Mouse (Mus musculus) kidney, embryonic 16.5 days (tissue): ENCODE results near the gene Ankrd31. TPM values are rescaled to one million over a fixed set of nuclear protein-coding genes. Genes with fewer than 3 reads are reported as not detected.

ENCODE experiments used
- ATAC-seq: fragments of 200-750 bp; cut with Nextera tagmentation; 2 replicates; pipeline ENCODE4 v1.8.0; 2017; ENCODE audit warnings: moderate TSS enrichment; ENCODE audit not compliant: low FRiP score, low TSS enrichment
- H3K27ac ChIP-seq: fragments of 300-500 bp; sonication (generic); 2 replicates; pipeline ENCODE4 v1.5.1; 2014; ENCODE audit warnings: low read length
- H3K27me3 ChIP-seq: fragments of 300-500 bp; sonication (generic); 2 replicates; pipeline ENCODE4 v1.6.1; 2014; ENCODE audit warnings: low read length, control low read depth, mixed read lengths; ENCODE audit not compliant: insufficient read depth
- H3K36me3 ChIP-seq: fragments of 300-500 bp; sonication (generic); 2 replicates; pipeline ENCODE4 v1.6.1; 2014; ENCODE audit warnings: low read length, control low read depth, mixed read lengths; ENCODE audit not compliant: insufficient read depth
- H3K4me1 ChIP-seq: fragments of 300-500 bp; sonication (generic); 2 replicates; pipeline ENCODE4 v1.6.1; 2014; ENCODE audit warnings: low read length, control low read depth, mixed read lengths; ENCODE audit not compliant: insufficient read depth
- H3K4me2 ChIP-seq: fragments of 300-500 bp; sonication (generic); replicated peaks from 2 replicates; pipeline ENCODE4 v1.6.1; 2014; ENCODE audit warnings: low read depth, low read length
- H3K4me3 ChIP-seq: fragments of 300-500 bp; sonication (generic); 2 replicates; pipeline ENCODE4 v1.5.1; 2014; ENCODE audit warnings: mild to moderate bottlenecking, low read length
- H3K9ac ChIP-seq: fragments of 300-500 bp; sonication (generic); replicated peaks from 2 replicates; pipeline ENCODE4 v1.6.1; 2014; ENCODE audit warnings: low read length
- H3K9me3 ChIP-seq: fragments of 300-500 bp; sonication (generic); 2 replicates; pipeline ENCODE4 v1.6.1; 2016; ENCODE audit warnings: low read length, control low read depth
- WGBS: fragments of 180-500 bp; shearing (Covaris S2); extraction: QIAGEN DNeasy Blood & Tissue Kit; methylation state at CpG from one replicate; pipeline ENCODE4 v1.1.7; 2014; 5-methylcytosine and 5-hydroxymethylcytosine counted together
- polyA plus RNA-seq: library from polyadenylated mRNA; unstranded; fragments of >200 nt; fragmentation: Nextera tagmentation; extraction: Ambion mirVana; gene quantifications from 2 replicates; pipeline ENCODE4 v1.2.1, GENCODE M21; 2015

The Ankrd31 gene
- polyA plus RNA-seq: not detected in 2 replicates

- Histone ChIP-seq H3K27me3 (no peaks in the 10 kb centered on the region), H3K9ac (no peak within 1 kb of the TSS), H3K36me3 (no peaks in the 10 kb centered on the region), H3K4me1 (no peaks in the 10 kb centered on the region), H3K4me2 (no peak within 1 kb of the TSS), H3K4me3 (no peak within 1 kb of the TSS), H3K9me3 (no peaks in the 10 kb centered on the region), H3K27ac (no peak within 1 kb of the TSS)
- 92% methylated on average over 38 of the region's 42 CpGs for WGBS
- ATAC-seq: no peak
These were observed at the start of gene Ankrd31 for GRCm38 (mm10) chr13:96748109-96748845. Gene Ankrd31, plus strand, starts transcription at chr13:96748272.

- no peak overlapping the region for H3K4me2 ChIP-seq
These were observed 45.3 kb upstream of the Ankrd31 start for GRCm38 (mm10) chr13:96702567-96703278.

GRCm38 (mm10) chr13:96709269-96710233, 38.5 kb upstream of the Ankrd31 start:
- no peaks in the 10 kb centered on the region for H3K9me3 ChIP-seq
- 77% methylated on average over 8 of the region's 8 CpGs for WGBS
- no peaks in the 10 kb centered on the region for H3K36me3 ChIP-seq
- no peak overlapping the region for H3K4me3 ChIP-seq
- H3K4me1 ChIP-seq: no peaks in the 10 kb centered on the region
- no peak overlapping the region for H3K9ac ChIP-seq
- ATAC-seq: no peak
- H3K4me2 ChIP-seq: no peak overlapping the region
- H3K27me3 ChIP-seq: no peaks in the 10 kb centered on the region
- no peak overlapping the region for H3K27ac ChIP-seq

More at GRCm38 (mm10) chr13:96702567-96703278, 45.3 kb upstream of the Ankrd31 start:
- Histone ChIP-seq H3K27me3 (no peaks in the 10 kb centered on the region), H3K4me3 (no peak overlapping the region), H3K9ac (no peak overlapping the region), H3K27ac (no peak overlapping the region), H3K36me3 (no peaks in the 10 kb centered on the region), H3K9me3 (no peaks in the 10 kb centered on the region), H3K4me1 (no peaks in the 10 kb centered on the region)
- WGBS: 72% methylated on average over 9 of the region's 9 CpGs
- ATAC-seq: no peak

- Histone ChIP-seq H3K4me2 (no peak overlapping the region), H3K27me3 (no peaks in the 10 kb centered on the region; the same call in 1 of the 2 replicates), H3K4me3 (no peak overlapping the region), H3K9me3 (no peaks in the 10 kb centered on the region), H3K27ac (no peak overlapping the region), H3K9ac (no peak overlapping the region), H3K36me3 (no peaks in the 10 kb centered on the region), H3K4me1 (no peaks in the 10 kb centered on the region)
- ATAC-seq: no peak
- 95% methylated on average over 2 of the region's 2 CpGs for WGBS
These were observed 31.8 kb upstream of the Ankrd31 start for GRCm38 (mm10) chr13:96716311-96716710.

GRCm38 (mm10) chr13:96717821-96718220, 30.3 kb upstream of the Ankrd31 start:
- no peaks in the 10 kb centered on the region for H3K36me3 ChIP-seq
- H3K9me3 ChIP-seq: no peaks in the 10 kb centered on the region
- H3K27ac ChIP-seq: no peak overlapping the region
- no peak overlapping the region for H3K4me2 ChIP-seq
- no peak for ATAC-seq
- no peaks in the 10 kb centered on the region; the same call in 1 of the 2 replicates for H3K27me3 ChIP-seq
- H3K4me3 ChIP-seq: no peak overlapping the region
- H3K9ac ChIP-seq: no peak overlapping the region
- WGBS: 50% methylated on average over 1 of the region's 1 CpGs
- H3K4me1 ChIP-seq: no peaks in the 10 kb centered on the region

GRCm38 (mm10) chr13:96720003-96720402, 28.1 kb upstream of the Ankrd31 start:
- Histone ChIP-seq H3K9ac (no peak overlapping the region), H3K4me3 (no peak overlapping the region), H3K4me2 (no peak overlapping the region), H3K36me3 (no peaks in the 10 kb centered on the region), H3K27me3 (no peaks in the 10 kb centered on the region; the same call in 1 of the 2 replicates), H3K4me1 (no peaks in the 10 kb centered on the region), H3K27ac (no peak overlapping the region), H3K9me3 (no peaks in the 10 kb centered on the region)
- no peak for ATAC-seq
- 85% methylated on average over 2 of the region's 2 CpGs for WGBS

- Histone ChIP-seq H3K4me1 (no peaks in the 10 kb centered on the region), H3K27me3 (no peaks in the 10 kb centered on the region), H3K9ac (no peak overlapping the region), H3K4me2 (no peak overlapping the region), H3K36me3 (no peaks in the 10 kb centered on the region), H3K9me3 (no peaks in the 10 kb centered on the region), H3K27ac (no peak overlapping the region), H3K4me3 (no peak overlapping the region)
- ATAC-seq: no peak
- 60% methylated on average over 7 of the region's 7 CpGs for WGBS
These were observed 19.8 kb upstream of the Ankrd31 start for GRCm38 (mm10) chr13:96728289-96728688.

GRCm38 (mm10) chr13:96729146-96729545, 18.9 kb upstream of the Ankrd31 start:
- ATAC-seq: no peak
- no peaks in the 10 kb centered on the region for H3K27me3 ChIP-seq
- no peaks in the 10 kb centered on the region for H3K36me3 ChIP-seq
- no peaks in the 10 kb centered on the region for H3K4me1 ChIP-seq
- WGBS: 95% methylated on average over 5 of the region's 5 CpGs
- no peak overlapping the region for H3K27ac ChIP-seq
- H3K4me3 ChIP-seq: no peak overlapping the region
- H3K9me3 ChIP-seq: no peaks in the 10 kb centered on the region
- H3K9ac ChIP-seq: no peak overlapping the region
- no peak overlapping the region for H3K4me2 ChIP-seq

- Histone ChIP-seq H3K4me2 (no peak overlapping the region), H3K4me3 (no peak overlapping the region), H3K9ac (no peak overlapping the region), H3K4me1 (no peaks in the 10 kb centered on the region), H3K27me3 (no peaks in the 10 kb centered on the region), H3K27ac (no peak overlapping the region), H3K9me3 (no peaks in the 10 kb centered on the region), H3K36me3 (no peaks in the 10 kb centered on the region)
- ATAC-seq: no peak
- WGBS: 83% methylated on average over 1 of the region's 1 CpGs
These were observed 18.0 kb upstream of the Ankrd31 start for GRCm38 (mm10) chr13:96730116-96730515.
